Mouse (Mus musculus): ENCODE measurements around the gene Tns1.

The Tns1 gene

DNA sequence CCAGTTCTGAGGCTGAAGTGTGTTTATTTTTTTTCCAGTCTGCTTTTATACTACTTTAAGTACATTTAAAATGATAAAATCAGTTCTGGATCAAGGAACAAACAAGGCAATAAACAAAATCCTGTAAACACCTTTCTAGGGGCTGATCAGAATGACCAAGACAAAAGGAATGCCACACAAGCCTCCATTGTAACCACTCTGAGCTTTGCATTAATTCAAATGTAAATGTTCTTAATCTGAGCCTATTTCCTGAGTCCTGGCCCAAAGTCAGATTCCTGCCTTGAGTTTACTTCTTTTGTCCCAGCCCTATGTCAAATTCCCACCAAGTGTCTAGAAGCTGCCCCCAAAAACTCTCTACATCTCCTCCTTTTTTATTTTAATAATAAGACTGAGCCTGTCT, 243.5 kb downstream of the Tns1 start:
- in situ Hi-C loops (cut with MboI, MseI): no loop called here

DNA sequence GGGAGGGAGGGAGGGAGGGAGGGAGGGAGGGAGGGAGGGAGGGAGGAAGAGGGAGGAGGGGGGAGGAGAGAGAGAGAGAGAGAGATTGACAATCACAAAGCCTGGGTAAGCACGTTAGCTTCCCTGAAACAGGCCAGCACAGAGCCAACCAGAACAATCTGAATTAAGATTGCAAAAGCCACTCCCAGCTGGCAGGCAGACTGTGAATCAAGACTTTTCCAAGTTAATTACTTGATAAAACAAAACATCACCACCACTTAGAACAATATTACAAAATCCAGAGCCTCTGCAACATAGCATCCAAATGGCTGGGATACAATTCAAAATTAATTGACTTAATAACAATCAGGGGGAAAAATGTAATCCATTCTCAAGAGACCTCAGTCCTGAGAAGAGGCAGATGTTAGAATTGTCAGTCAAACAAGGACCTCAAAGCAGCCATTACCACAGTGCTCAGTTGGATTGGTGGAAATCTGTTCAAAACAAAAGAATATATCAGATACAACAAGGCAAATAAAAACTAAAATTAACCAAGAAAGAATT, 248.5 kb downstream of the Tns1 start:
- in situ Hi-C loops (cut with MboI, MseI): no loop called here

DNA sequence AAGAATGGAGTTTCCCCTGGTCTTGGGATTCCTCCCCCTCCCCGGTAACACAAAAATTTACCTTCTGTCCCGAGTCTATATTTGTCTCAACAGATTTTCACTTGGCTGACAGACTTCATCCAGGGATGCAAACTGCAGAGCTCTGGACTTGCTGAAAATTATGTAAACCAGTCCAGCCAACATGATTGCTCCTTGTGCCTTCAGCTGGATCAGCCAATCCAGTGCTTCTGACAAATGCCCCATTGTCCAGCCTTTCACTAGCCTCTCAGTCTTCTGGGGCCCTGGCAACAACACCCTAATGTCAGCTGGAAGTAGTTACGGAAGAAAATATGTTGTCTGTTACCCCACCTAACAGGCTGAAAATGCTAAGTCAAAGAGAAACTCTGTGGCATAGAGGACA, 259.9 kb downstream of the Tns1 start:
- in situ Hi-C loops (cut with MboI, MseI): no loop called here

DNA sequence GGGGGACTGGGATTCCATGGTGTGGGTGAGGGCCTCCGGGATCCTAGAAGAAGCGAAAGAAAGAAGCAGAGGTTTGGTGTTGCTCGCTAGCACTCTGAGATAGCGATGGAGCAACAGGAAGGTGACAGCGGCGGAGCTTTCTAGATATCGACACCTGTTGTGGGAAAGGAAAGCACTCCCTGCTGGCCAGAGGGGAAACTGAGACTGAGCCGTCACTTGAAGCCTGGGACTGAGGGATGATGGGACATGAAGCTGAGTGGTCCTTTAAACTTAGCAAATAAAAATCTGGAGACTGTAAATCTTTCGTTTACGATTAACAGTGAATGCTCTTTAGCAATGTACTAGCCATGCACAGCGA, 261.2 kb downstream of the Tns1 start:
- in situ Hi-C loops (cut with MboI, MseI): no loop called here

DNA sequence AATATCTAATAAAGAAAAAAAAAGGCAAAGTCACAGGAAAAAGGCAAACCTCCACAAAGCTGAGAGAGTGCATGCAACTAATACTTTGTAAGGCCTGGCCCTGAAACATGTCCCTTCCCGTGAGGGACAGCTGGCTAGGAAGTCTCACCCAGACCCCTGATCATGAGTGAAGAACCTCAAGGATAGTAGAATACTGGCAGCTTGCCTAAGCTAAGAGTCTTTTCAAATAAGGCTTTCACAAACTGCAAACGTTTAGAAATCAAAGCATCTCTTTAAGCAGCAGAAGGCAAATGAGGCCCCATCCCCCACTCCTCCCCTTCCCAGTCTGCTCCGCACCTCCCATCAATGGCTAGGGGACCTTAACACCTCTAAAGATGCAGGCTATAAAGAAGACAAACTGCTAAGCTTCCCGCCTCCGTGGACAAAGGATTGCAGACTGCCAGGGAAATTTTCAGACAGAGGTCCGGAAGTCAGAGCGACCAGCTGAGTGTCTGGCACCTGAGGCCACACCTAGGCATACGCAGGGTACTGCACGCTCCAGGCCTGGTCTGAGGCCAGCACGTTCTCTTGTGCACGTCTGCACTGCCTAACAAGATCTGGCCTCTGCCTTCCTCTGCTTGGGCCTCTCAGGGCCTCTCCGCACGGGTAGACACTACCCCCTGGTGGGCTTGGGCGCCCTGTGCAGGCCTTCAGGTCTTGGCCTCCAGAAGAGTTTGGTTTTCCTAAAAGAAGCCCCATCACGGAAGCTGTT, 261.8 kb downstream of the Tns1 start:
- in situ Hi-C loops (cut with MboI, MseI): no loop called here

DNA sequence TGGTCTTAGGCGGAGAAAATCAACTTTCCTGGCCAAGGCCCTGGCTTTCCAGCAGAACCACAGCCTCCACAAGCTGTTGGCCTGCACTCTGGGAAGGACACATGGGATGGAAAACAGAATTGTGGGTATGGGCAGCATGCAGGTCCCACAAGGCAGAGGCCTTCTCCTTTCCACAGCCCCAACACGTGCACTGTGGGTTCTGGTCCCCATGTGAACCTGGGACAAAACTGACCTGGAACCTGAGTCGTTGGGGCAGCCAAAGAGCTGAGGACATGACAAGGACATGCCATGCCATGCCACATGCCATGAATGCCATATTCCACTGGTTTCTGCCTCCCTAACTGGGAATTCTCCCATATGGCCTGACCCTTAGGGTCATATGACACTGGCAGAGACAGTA, 263.8 kb downstream of the Tns1 start:
- in situ Hi-C loops (cut with MboI, MseI): no loop called here

Measured in T-helper 17 cell (primary cell).